Mouse (Mus musculus) kidney, postnatal 0 days (tissue): ENCODE measurements at regions not wholly inside any gene's neighbourhood (a gene's known extent, or its start where the extent isn't known, plus 50 kb on each side); places are given as distances from the start of the nearest gene placed in this dataset.

ENCODE experiments used
- ATAC-seq: fragments of 200-750 bp; cut with Nextera tagmentation; replicated peaks from 2 replicates; pipeline ENCODE4 v1.8.0; 2017; ENCODE audit warnings: low read depth, moderate number of reproducible peaks, moderate TSS enrichment, moderate library complexity; ENCODE audit not compliant: low FRiP score
- DNase-seq: peaks from one replicate; pipeline ENCODE4 v3.0.0-alpha.2; 2016; ENCODE audit warnings: low spot score
- H3K27ac ChIP-seq: fragments of 300-500 bp; sonication (generic); 2 replicates; pipeline ENCODE4 v1.5.1; 2014; ENCODE audit warnings: mild to moderate bottlenecking
- H3K27me3 ChIP-seq: fragments of 300-500 bp; sonication (generic); 2 replicates; pipeline ENCODE4 v1.6.1; 2014; ENCODE audit warnings: low read length, mixed read lengths; ENCODE audit not compliant: insufficient read depth
- H3K36me3 ChIP-seq: fragments of 300-500 bp; sonication (generic); 2 replicates; pipeline ENCODE4 v1.6.1; 2014; ENCODE audit warnings: low read length, mixed read lengths; ENCODE audit not compliant: insufficient read depth
- H3K4me1 ChIP-seq: fragments of 300-500 bp; sonication (generic); replicated peaks from 2 replicates; pipeline ENCODE4 v1.6.1; 2014; ENCODE audit warnings: antibody characterized with exemption, low read length, mixed read lengths; ENCODE audit not compliant: insufficient read depth
- H3K4me2 ChIP-seq: fragments of 300-500 bp; sonication (generic); 2 replicates; pipeline ENCODE4 v1.6.1; 2014; ENCODE audit warnings: mild to moderate bottlenecking, low read length, moderate library complexity, mixed read lengths
- H3K4me3 ChIP-seq: fragments of 300-500 bp; sonication (generic); replicated peaks from 2 replicates; pipeline ENCODE4 v1.5.1; 2014; ENCODE audit warnings: low read depth, low read length
- H3K9ac ChIP-seq: fragments of 300-500 bp; sonication (generic); 2 replicates; pipeline ENCODE4 v1.6.1; 2014; ENCODE audit warnings: low read depth, low read length
- H3K9me3 ChIP-seq: fragments of 300-500 bp; sonication (generic); replicated peaks from 2 replicates; pipeline ENCODE4 v1.6.1; 2016; ENCODE audit warnings: low read length, inconsistent platforms, mixed read lengths
- CTCF ChIP-seq: IDR thresholded peaks from 2 replicates; pipeline ENCODE4 v1.5.1; 2016; ENCODE audit warnings: antibody characterized with exemption, low read depth, mild to moderate bottlenecking, moderate library complexity
- WGBS: fragments of 180-500 bp; shearing (Covaris S2); extraction: QIAGEN DNeasy Blood & Tissue Kit; methylation state at CpG from one replicate; pipeline ENCODE4 v1.1.7; 2014; 5-methylcytosine and 5-hydroxymethylcytosine counted together

DNA sequence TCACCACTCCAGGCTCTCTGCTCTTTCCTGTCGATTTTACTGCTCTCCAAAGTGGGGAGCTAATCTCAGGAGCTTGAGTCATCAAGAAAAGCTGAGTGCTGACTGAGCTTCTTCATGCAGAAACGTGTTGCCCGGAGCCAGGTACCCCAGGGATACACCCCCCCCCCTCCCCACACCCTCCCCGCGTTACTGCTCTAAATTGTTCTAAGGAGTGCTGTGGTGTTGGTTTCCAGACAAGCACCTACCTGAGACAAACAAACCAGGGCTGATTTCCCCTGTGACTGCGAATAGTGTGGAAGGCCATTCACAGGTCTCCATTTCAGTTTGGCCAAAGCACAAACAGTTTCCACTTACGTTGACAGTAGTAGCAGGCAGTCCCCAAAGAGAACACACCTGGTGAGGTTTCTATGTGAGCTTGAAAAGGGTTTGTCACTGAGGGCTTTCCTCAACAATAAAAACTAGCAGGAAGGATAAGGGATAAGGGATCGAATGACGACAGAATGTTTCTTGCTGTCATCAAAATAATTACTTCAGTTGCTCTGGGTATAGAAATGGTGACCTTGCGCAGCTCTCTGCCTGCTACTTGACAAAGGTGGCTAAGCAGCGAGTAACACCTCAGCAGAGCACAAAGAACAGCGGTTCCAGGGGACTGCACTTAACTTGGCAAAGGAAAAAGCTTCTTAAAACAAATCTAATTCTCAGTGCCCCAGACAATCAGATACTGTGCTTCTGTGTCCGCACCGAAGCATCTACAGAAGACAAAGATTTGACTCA is 1325.0 kb downstream of the Zfp704 start:
- Histone ChIP-seq H3K4me3 (no peak overlapping the region), H3K9ac (no peak overlapping the region), H3K27ac (no peak overlapping the region), H3K36me3 (no peaks in the 10 kb centered on the region), H3K9me3 (no peaks in the 10 kb centered on the region), H3K4me1 (no peaks in the 10 kb centered on the region), H3K4me2 (no peak overlapping the region), H3K27me3 (no peaks in the 10 kb centered on the region)
- TF ChIP-seq CTCF = no peak
- 57% methylated on average over 14 of the region's 14 CpGs for WGBS
- DNase-seq (no peak), ATAC-seq (no peak)

GRCm38 (mm10) chr3:8282411-8282810 is 1327.5 kb downstream of the Zfp704 start:
- DNase-seq (no peak), ATAC-seq (no peak)
- Histone ChIP-seq H3K36me3 (no peaks in the 10 kb centered on the region), H3K4me3 (no peak overlapping the region), H3K27ac (no peak overlapping the region), H3K4me2 (no peak overlapping the region), H3K9me3 (no peaks in the 10 kb centered on the region), H3K27me3 (no peaks in the 10 kb centered on the region), H3K9ac (no peak overlapping the region), H3K4me1 (no peaks in the 10 kb centered on the region)
- 79% methylated on average over 2 of the region's 2 CpGs for WGBS
- TF ChIP-seq CTCF = no peak

DNA sequence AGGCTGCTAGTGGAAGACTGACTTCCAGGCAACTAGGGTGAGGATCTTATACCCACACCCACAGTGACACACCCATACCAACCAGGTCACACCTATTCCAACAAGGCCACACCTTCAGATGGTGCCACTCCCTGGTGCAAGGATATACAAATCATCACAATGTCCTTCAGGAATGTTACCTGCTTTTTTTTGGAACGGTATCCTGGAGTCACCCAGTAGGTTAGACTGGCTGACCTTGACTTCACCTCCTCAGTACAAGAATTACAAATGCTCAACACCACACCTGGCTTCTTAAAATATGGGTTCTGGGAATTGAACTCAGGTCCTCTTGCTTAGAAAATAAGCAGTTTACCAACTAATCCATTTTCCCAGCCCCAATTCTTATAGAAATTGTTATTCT is 1333.2 kb downstream of the Zfp704 start:
- no peak for TF ChIP-seq CTCF
- H3K36me3 ChIP-seq = no peaks in the 10 kb centered on the region
- 65% methylated on average over 1 of the region's 1 CpGs for WGBS
- H3K27ac ChIP-seq = no peak overlapping the region
- DNase-seq (no peak), ATAC-seq (no peak)
- no peaks in the 10 kb centered on the region for H3K9me3 ChIP-seq
- no peaks in the 10 kb centered on the region for H3K27me3 ChIP-seq
- no peaks in the 10 kb centered on the region for H3K4me1 ChIP-seq
- H3K4me3 ChIP-seq = no peak overlapping the region
- no peak overlapping the region for H3K9ac ChIP-seq
- H3K4me2 ChIP-seq = no peak overlapping the region

DNA sequence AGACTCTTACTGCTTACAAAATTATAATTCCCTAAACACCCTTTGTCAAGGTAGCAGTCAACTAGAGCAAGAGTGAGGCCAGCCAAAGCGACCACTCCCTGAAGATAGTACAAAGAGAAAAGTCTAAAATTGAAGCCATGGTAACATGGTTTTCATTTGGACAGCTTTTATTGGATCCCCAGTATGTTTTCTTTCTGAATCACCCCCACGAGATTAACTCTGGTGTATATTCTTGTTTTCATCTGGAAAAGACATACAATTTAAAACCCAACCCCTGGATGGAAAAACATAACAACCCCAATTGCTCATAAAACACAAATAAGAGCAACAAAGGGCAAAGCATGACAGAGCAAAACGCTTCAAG is 1339.0 kb downstream of the Zfp704 start:
- no peak overlapping the region for H3K4me3 ChIP-seq
- no peaks in the 10 kb centered on the region for H3K4me1 ChIP-seq
- DNase-seq = peak; percentile 15
- whole genome bisulfite sequencing = 54% methylated on average over 3 of the region's 3 CpGs
- no peak overlapping the region for H3K9ac ChIP-seq
- TF ChIP-seq CTCF = no peak
- no peaks in the 10 kb centered on the region for H3K9me3 ChIP-seq
- no peak for ATAC-seq
- no peaks in the 10 kb centered on the region for H3K27me3 ChIP-seq
- H3K27ac ChIP-seq = no peak overlapping the region
- no peaks in the 10 kb centered on the region for H3K36me3 ChIP-seq
- no peak overlapping the region for H3K4me2 ChIP-seq

- 53% methylated on average over 1 of the region's 1 CpGs for WGBS
- no peak overlapping the region for H3K4me2 ChIP-seq
- H3K4me1 ChIP-seq = no peaks in the 10 kb centered on the region
- DNase-seq (peak; percentile 46), ATAC-seq (no peak)
- H3K27ac ChIP-seq = no peak overlapping the region
- H3K9me3 ChIP-seq = no peaks in the 10 kb centered on the region
- no peaks in the 10 kb centered on the region for H3K27me3 ChIP-seq
- H3K4me3 ChIP-seq = no peak overlapping the region
- H3K36me3 ChIP-seq = no peaks in the 10 kb centered on the region
- no peak overlapping the region for H3K9ac ChIP-seq
- TF ChIP-seq CTCF = no peak
Observed at GRCm38 (mm10) chr3:8270009-8270934, 1339.6 kb downstream of the Zfp704 start.

GRCm38 (mm10) chr3:8265783-8266182 is 1344.1 kb downstream of the Zfp704 start:
- Histone ChIP-seq H3K4me1 (no peaks in the 10 kb centered on the region), H3K9me3 (no peaks in the 10 kb centered on the region), H3K27ac (no peak overlapping the region), H3K4me2 (no peak overlapping the region), H3K9ac (no peak overlapping the region), H3K36me3 (no peaks in the 10 kb centered on the region), H3K4me3 (no peak overlapping the region), H3K27me3 (no peaks in the 10 kb centered on the region)
- no peak for ATAC-seq
- 76% methylated on average over 3 of the region's 3 CpGs for WGBS
- no peak for TF ChIP-seq CTCF
- no peak for DNase-seq
